Mouse (Mus musculus): Measurements from ENCODE around the gene Gm9945.

The Gm9945 gene

GRCm38 (mm10) chr11:53493243-53493955 is 13.4 kb downstream of the Gm9945 start:
- DNase-seq (ENCODE audit: low read depth): no peak

DNA sequence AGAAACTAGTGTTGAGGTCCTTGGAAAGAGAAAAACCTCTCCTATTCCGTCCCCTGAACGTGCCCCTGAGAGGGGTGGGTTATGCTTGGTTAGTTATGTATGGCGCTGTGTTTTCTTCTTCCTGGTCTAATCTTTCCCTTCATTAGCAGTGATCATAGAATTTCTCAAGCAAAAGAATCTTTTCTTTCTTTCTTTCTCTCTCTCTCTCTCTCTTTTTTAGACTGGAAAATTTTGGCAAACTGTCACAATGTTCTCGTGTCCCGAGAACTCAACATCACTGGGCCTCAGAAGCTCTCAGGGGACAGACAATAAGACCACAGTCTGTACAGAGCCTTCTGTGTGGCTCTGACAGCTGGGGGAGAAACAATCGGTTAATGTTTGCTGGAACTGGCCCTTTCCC is 15.5 kb downstream of the Gm9945 start:
- no peak for DNase-seq (ENCODE audit: low read depth)

- no peak for DNase-seq (ENCODE audit: low read depth)
These were observed 17.0 kb downstream of the Gm9945 start for GRCm38 (mm10) chr11:53496946-53497345.

DNA sequence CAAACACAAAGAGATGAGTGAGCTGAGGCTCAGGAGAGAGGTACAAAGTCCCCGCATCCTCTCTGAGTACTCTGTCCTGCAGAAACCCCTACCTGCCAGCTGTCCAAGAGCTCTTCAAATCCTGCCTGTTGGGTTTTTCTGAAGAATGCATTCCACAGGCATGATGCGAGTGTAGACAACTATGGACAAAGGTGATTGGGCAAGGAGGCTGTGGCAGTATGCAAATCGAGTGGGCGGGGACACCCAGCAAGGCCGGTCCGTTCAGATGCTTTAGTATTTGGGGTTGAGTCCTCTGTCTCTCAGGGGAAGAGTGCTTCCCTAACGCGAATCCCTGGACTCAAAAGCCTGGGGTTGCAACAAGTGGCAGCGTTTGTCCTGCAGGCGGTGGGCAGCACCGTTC is 20.6 kb downstream of the Gm9945 start:
- no peak for DNase-seq (ENCODE audit: low read depth)

DNA sequence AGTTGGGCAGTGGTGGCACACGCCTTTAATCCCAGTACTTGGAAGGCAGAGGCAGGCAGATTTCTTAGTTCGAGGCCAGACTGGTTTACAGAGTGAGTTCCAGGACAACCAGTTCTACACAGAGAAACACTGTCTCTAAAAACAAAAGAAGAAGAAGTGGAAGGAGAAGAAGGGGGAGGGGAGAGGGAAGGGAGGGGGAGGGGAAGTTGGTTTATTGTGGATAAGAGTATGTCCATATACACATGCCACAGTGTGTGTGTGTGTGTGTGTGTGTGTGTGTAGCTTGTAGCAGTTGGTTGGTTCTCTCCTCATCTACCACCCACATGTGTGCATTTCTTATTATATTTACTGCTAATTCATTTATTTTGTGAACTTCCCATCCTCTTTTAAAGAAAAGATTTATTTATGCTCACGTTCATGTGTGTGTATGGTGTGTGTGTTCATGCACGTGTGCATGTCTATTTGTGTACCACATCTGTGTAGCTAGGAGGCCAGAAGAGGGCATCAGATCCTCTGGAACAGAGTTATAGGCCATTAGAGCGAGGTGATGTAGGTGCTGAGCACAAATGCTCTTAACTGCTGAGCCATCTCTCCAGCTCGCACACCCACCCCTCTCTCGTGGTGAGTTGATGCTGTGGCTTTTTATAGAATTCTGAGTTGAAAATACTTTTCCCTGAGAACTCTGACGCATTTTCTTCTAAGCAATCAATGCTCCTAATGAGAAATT is 22.2 kb downstream of the Gm9945 start:
- no peak for DNase-seq (ENCODE audit: low read depth)

GRCm38 (mm10) chr11:53503738-53504137 is 23.8 kb downstream of the Gm9945 start:
- DNase-seq (ENCODE audit: low read depth): no peak

GRCm38 (mm10) chr11:53504376-53504775 is 24.4 kb downstream of the Gm9945 start:
- no peak for DNase-seq (ENCODE audit: low read depth)

GRCm38 (mm10) chr11:53505026-53505663 is 25.2 kb downstream of the Gm9945 start:
- DNase-seq (ENCODE audit: low read depth): no peak

DNA sequence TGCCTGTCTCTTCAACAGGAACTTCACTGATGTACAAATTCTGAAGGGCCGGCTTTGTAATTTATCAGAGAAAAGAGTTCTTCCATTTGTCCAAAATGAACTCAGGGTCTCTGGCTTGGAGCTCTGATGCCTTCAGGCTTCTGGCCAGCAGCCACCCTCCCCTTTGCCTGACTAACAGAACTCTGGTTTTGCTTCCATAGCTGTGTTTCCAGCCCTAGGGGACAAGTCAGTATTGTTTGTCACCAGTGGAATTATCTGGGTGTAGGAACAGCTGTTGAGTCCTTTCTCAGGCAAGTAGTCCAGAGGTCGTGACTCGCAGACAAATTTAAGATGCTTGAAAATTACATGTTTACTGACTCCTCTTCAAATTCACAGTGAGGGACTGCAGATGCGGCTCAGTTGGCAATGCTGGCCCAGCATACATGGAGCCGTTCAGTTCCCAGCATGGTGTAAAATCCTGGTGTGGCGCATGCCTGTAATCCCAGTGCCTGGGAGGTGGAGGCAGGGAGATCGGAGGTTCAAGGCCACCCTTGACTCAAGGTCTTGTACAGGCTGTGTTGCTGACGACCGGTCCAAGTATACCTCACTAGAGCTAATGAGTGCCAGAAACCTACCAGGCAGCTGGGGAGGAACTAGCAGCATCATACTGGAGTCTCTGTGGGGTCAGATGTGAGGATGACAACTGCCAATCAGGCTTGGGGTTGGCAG is 27.3 kb downstream of the Gm9945 start:
- DNase-seq (ENCODE audit: low read depth): no peak

- no peak for DNase-seq (ENCODE audit: low read depth)
These were observed 28.2 kb downstream of the Gm9945 start for GRCm38 (mm10) chr11:53508152-53508551.

DNA sequence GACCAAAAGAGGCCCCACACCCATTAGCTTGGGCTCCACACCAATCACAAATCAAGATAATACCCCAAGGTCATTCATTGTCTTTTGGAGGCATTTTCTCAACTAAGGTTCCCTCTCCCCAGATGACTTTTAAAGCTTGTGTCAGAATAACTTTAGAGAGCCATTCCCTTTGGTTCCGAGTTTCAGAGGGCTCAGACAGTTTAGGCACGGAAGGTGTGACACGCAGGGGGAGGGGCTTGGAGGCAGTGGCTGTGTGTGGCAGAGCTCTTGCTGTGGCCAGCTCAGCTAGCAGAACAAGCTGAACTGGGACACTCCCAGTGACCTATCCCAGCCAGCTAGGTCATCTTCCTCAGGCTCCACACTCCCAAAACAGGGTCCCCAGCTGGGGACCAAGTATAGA is 28.6 kb downstream of the Gm9945 start:
- DNase-seq (ENCODE audit: low read depth): no peak

- no peak for DNase-seq (ENCODE audit: low read depth)
These were observed 30.4 kb downstream of the Gm9945 start for GRCm38 (mm10) chr11:53510351-53510750.

DNA sequence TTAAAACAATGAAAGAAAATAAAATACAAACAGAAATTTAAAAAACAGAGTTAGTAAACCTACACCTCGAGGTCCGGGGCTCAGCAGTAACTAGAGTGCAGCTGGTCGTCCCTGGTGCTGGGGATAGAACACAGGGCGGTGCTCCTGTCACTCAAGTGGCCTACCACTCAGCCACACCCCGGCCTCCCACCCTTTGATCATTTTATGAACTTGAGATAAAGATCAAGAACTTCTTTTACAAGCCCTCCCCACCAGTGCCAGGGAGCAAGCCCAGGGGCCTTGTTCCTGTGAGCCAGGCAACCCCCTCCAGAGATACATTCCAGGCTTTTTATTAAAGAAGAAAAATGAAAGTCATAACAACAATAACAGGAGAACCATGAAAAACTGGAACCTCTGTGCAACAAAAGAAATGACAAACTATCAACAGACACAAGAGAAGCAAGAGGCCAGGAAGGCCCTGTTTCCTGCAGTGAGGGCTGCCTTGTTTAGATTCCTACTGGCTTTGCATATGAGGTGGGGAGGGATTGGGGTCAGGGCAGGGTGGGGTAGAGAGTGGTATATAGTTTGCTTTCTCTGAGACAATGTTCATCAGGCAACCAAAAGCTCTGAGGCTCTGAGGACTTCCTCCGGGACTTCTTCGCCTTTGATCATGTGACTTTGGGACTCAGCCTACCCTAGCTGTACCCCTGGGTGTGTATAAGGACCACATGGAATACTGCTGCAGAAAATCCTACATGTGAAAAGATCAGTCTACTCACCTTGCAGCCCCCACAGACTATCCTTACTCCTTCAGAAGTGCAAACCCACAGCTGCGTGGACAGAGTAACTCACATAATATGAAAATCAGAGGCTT is 37.0 kb downstream of the Gm9945 start:
- peak; percentile 39 for DNase-seq (ENCODE audit: low read depth)

GRCm38 (mm10) chr11:53518759-53519158 is 38.8 kb downstream of the Gm9945 start:
- DNase-seq (ENCODE audit: low read depth): peak; percentile 61

DNA sequence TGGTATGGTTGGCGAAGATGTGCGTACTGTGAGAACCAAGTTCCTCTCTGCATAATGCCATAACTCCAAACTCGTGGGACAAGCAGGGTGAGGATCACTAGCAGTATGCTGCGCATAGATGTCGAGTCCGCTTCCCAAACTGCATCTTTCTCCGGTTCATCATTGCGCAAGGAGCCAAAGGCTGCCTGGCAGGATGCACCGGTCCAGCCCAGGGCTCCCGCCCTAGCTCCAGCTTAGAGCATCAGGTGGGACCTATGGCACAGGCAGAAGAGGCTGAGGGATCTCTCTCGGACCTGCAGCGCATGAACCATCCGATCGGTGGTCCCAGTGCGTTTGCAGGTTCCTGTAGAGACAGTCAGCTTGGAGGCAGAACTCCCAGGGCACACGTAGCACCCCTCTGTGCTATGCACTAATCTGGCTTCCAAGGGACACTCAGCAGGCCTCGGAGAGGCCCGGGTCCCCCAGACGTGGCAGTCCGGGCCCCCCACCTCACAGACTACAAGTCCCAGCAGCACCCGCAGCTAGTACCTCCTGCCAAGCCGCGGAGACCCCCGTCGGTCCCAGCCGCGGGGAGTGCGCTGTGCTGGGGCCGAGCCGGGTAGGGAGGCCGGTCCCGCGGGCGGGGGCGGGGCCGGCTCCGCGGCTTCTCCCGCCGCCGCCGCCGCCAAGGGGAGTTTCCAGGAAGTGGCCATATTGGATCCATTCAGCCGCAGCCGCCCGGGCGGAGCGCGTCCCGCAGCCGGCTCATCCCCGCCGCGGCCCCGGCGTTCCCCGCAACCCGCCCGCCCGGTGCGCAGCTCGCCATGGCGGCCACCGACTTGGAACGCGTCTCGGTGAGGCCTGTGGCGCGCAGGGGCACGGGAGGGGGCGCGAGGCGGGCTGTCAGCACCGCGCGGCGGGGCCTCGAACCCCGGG is 39.5 kb downstream of the Gm9945 start, which contains the start of gene Sept8:
TSS of gene Sept8 (plus strand) at position 51 of the 915 bp plus-strand sequence.
- DNase-seq (ENCODE audit: low read depth): peak; percentile 54

DNA sequence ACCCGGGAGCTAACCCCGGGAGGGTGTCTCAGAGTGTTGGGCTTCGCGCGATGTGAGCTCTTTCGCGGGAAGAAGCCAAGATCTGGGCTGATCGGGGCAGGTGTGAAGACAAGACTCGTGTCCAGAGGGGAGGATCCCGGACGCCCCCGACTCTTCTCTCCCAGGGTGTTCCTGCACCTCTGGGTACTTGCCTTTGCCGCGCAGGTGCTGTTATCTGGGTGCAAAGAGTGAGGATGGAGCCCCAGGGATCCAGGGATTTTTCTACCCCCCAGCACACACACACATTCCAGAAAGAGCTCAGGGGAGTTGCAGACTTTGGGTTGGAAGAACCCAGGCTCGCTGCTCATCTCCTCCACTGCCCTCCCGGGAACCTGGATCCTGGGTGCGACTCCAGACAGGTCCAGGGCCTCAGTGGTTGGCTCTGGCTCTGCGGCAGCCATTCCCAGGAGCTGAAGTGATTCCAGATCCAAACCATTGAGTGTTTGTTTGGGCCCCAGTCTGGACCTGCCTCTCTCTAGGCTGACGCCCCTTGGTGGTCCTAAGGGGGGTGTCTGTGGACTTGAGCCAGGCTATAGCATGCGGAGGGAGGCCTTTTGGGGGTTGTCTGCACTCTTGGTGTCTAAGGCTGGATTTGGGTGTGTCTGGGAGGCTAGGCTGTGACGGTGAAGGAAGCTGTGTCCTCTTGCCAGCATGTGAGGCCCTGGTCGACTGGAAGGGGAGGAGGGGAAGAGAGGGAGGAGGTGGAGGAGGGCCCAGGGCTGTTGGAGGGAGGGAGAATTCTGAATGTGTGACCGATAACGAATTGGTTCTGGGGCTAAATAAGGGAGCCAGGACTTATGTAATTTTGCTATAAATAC is 40.4 kb downstream of the Gm9945 start:
- peak; percentile 78 for DNase-seq (ENCODE audit: low read depth)

DNA sequence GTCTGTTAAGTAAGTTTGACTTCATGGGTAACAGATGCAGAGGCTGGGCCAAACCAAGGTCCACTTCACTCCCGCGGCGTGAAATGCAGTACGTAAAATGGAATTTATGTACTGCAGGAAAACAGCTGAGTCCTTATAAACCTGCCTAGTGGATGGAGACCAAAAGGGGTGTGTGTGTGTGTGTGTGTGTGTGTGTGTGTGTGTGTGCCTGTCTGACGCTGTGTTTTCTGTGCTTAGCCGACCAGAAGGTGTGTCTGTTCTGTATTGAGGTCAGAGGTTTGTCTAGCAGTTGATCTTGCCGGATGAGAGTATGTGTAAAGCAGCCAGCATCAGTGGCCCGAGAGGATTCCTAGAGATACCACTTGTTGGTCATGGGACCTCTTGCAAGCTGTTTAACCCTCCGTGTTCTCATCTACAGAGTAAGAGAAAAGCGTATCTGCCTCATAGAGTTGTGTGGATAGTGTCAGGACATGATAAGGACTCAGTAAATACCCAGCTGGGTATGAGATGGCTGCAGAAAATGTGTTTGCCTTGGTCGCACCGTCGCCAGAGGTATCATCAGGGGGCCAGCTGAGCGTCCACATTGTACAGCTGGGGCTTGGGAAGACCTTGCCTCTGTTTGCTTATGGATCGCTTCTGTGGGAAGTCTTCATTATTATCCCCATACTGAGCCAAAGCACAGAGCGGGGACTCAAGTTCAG is 41.3 kb downstream of the Gm9945 start:
- DNase-seq (ENCODE audit: low read depth): peak; percentile 54

DNA sequence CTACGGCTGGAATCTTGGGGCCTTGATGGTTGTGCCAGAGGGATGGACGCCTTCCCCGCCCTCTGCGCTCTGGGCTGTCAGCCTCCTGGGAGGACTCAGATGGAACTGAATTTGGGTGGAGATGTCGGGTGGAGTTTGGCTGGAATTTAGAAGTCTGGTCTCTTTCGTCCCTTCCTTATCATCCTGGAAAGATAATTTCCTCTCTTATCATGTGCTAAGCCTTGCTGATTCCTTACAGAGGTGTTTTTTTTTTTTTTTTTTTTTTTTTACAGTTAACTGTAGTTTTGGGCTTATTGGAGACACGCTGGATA is 41.8 kb downstream of the Gm9945 start:
- peak; percentile 53 for DNase-seq (ENCODE audit: low read depth)

DNA sequence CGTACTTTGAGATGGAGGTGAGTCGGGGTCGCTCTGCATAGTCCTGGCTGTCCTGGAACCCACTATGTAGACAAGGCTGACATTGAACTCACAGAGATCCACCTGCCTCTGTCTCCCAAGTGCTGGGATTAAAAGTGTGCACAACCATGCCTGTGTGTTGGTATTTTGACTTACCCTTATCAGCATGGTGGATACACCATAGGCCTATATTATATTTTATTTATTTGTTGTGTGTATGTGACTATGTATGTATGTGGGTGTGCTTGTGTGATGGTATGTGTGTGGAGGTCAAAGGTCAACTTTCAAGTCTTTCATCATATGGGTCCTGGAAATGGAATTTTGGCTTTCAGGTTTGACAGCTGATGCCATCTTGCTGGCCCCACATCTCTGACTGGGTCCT is 42.4 kb downstream of the Gm9945 start:
- DNase-seq (ENCODE audit: low read depth): no peak

Measured in c-Kit-positive CD71-positive TER-119-negative erythroid progenitor cells, embryonic 14.5 days (primary cell).